9 mouse cellular contexts compared by ENCODE assay signal in the genomic region with DNA sequence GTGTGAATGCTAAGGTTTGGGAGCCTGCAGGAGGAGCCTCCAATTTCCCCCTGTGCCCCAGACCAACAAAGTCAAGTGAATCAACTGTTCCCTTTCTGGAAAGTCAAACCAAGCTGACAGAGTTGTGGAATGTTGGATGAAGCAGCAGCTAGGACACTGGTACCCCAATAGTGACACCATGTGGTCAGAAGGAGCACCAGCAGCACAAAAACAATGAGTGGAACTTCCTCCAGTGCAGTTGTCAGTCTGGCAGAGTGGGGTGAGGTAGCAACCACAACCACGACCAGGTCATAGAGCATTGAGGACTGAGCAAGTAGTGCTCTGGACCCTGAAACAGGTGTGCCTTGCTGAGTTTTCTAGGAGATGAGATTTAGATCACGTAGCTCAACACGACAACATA. TPM values are rescaled to one million over a fixed set of nuclear protein-coding genes. Genes with fewer than 3 reads are reported as not detected.
DNase-seq lines count a peak whose midpoint lies in the region; ATAC-seq and TF ChIP-seq lines count a peak whose summit lies in the region.
"Had no signal": no experiment of that assay in that cellular context is flagged by ENCODE, and none has a peak within 500 bp of the region (broad histone marks: within the 10 kb centered on the region; RNA-seq: fewer than 3 reads in every experiment).

No protein-coding gene starts in this region.

- H3K9ac ChIP-seq in MEL (ENCODE audit: control insufficient read depth, low read depth, low read length, poor library complexity, severe bottlenecking) = no peak overlapping the region
- H3K9ac ChIP-seq in lung, embryonic 16.5 days (ENCODE audit: low read length) = no peak overlapping the region
- H3K9ac ChIP-seq: midbrain, embryonic 12.5 days had no signal

- H3K27me3 ChIP-seq in MEL (ENCODE audit: control insufficient read depth in 1 of 2, insufficient read depth in 2 of 2, low read length in 2 of 2) = no peaks in the 10 kb centered on the region; a peak in 2 of 4 replicates
- no peaks in the 10 kb centered on the region for H3K27me3 ChIP-seq in lung, embryonic 16.5 days (ENCODE audit: control insufficient read depth, insufficient read depth, low read depth, low read length)

- no peaks in the 10 kb centered on the region for H3K9me3 ChIP-seq in MEL (replicated peaks; ENCODE audit: insufficient read depth, low read length)
- H3K9me3 ChIP-seq in lung, embryonic 16.5 days (ENCODE audit: control insufficient read depth, low read length) = no peaks in the 10 kb centered on the region
- H3K9me3 ChIP-seq: midbrain, embryonic 12.5 days had no signal

- ATAC-seq in granulocyte monocyte progenitor cell, adult 5-6 weeks (replicated peaks; ENCODE audit: poor library complexity, severe bottlenecking) = peak; percentile 86
- peak; percentile 19; the same call in 1 of the 2 replicates for ATAC-seq in lung, embryonic 16.5 days (ENCODE audit: low read depth)

- TF ChIP-seq CTCF in MEL (IDR thresholded peaks at IDR 0.05 in 2 of 3, conservative IDR thresholded peaks at IDR 0.05 in 1 of 3; ENCODE audit: control insufficient read depth in 1 of 3, insufficient read depth in 1 of 3, low read depth in 2 of 3, low read length in 3 of 3, poor library complexity in 1 of 3, severe bottlenecking in 1 of 3) = peak; percentile 66 to 80 (median 77)

- no peaks in the 10 kb centered on the region for H3K4me1 ChIP-seq in MEL (ENCODE audit: control insufficient read depth in 1 of 2, insufficient read depth in 2 of 2, low read length in 2 of 2)
- H3K4me1 ChIP-seq in lung, embryonic 16.5 days (replicated peaks; ENCODE audit: control insufficient read depth, insufficient read depth, low read length) = peaks cover 18% of the 10 kb centered on the region

- no peak for TF ChIP-seq EP300 in MEL (IDR thresholded peaks at IDR 0.05; ENCODE audit: low read depth in 1 of 2, low read length in 2 of 2)

- H3K79me2 ChIP-seq in MEL (ENCODE audit: control insufficient read depth, insufficient read depth, low read length, poor library complexity) = no peaks in the 10 kb centered on the region

- peak; percentile 72 for TF ChIP-seq RAD21 in MEL (IDR thresholded peaks at IDR 0.05; ENCODE audit: low read depth, low read length)

- no peaks in the 10 kb centered on the region for H3K36me3 ChIP-seq in MEL (ENCODE audit: control insufficient read depth in 1 of 2, insufficient read depth in 2 of 2, low read length in 2 of 2)
- H3K36me3 ChIP-seq in lung, embryonic 16.5 days (ENCODE audit: control insufficient read depth, insufficient read depth, low read length) = no peaks in the 10 kb centered on the region
- H3K36me3 ChIP-seq: midbrain, embryonic 12.5 days had no signal

- H3K4me2 ChIP-seq in lung, embryonic 16.5 days (ENCODE audit: low read depth, low read length) = no peak overlapping the region
- H3K4me2 ChIP-seq: midbrain, embryonic 12.5 days had no signal

- 61% methylated on average over 3 of the region's 3 CpGs for WGBS in lung, embryonic 16.5 days

- peak; percentile 73 for DNase-seq in layer of hippocampus, adult 11-12 months (ENCODE audit: low spot score)
- no peak for DNase-seq in layer of hippocampus, adult 9-11 months
- DNase-seq in MEL (ENCODE audit: low read depth, low spot score) = peak; percentile 57
- peak; percentile 25 for DNase-seq in cerebellum, adult 9-11 months
- peak; percentile 67 for DNase-seq in kidney, postnatal 10 days
- peak; percentile 44 for DNase-seq in testis, postnatal 10 days (ENCODE audit: low spot score)

- H3K27ac ChIP-seq in MEL (ENCODE audit: control insufficient read depth, low read depth, low read length) = no peak overlapping the region
- H3K27ac ChIP-seq in lung, embryonic 16.5 days (ENCODE audit: low read length) = no peak overlapping the region
- H3K27ac ChIP-seq: midbrain, embryonic 12.5 days had no signal

- no peak overlapping the region for H3K4me3 ChIP-seq in MEL (ENCODE audit: control insufficient read depth in 1 of 2, insufficient read depth in 1 of 2, low read depth in 2 of 2, low read length in 2 of 2)
- no peak overlapping the region for H3K4me3 ChIP-seq in lung, embryonic 16.5 days (ENCODE audit: low read length)
- H3K4me3 ChIP-seq: midbrain, embryonic 12.5 days had no signal

- no peak for TF ChIP-seq POLR2A in MEL (IDR thresholded peaks at IDR 0.05; ENCODE audit: control insufficient read depth in 1 of 2, insufficient read depth in 1 of 2, low read depth in 1 of 2, low read length in 2 of 2, poor library complexity in 1 of 2)

TF ChIP-seq in MEL, 35 proteins besides CTCF, POLR2A, EP300 and RAD21:
- no peak for TF ChIP-seq USF1 (IDR thresholded peaks at IDR 0.05; ENCODE audit: low read depth, low read length)
- no peak for TF ChIP-seq POLR2AphosphoS5 (IDR thresholded peaks at IDR 0.05; ENCODE audit: borderline replicate concordance, low read depth, low read length)
- no peak for TF ChIP-seq GABPA (IDR thresholded peaks at IDR 0.05; ENCODE audit: low read depth, low read length)
- no peak for TF ChIP-seq MYC (IDR thresholded peaks at IDR 0.05; ENCODE audit: low read depth, low read length)
- TF ChIP-seq TAL1 (IDR thresholded peaks at IDR 0.05; ENCODE audit: low read length) = no peak
- no peak for TF ChIP-seq ZMIZ1 (IDR thresholded peaks at IDR 0.05; ENCODE audit: low read depth, low read length)
- no peak for TF ChIP-seq TBP (IDR thresholded peaks at IDR 0.05; ENCODE audit: low read depth, low read length)
- no peak for TF ChIP-seq MYB (IDR thresholded peaks at IDR 0.05; ENCODE audit: low read depth, low read length)
- no peak for TF ChIP-seq ETS1 (IDR thresholded peaks at IDR 0.05; ENCODE audit: low read depth, low read length)
- TF ChIP-seq MAFK (IDR thresholded peaks at IDR 0.05; ENCODE audit: borderline replicate concordance, low read depth, low read length) = no peak
- TF ChIP-seq BHLHE40 (IDR thresholded peaks at IDR 0.05; ENCODE audit: borderline replicate concordance, low read depth, low read length) = no peak
- TF ChIP-seq ZC3H11A (IDR thresholded peaks at IDR 0.05; ENCODE audit: low read depth, low read length) = peak; percentile 49
- no peak for TF ChIP-seq MAZ (IDR thresholded peaks at IDR 0.05; ENCODE audit: low read depth, low read length)
- peak; percentile 77 for TF ChIP-seq SMC3 (IDR thresholded peaks at IDR 0.05; ENCODE audit: low read depth, low read length)
- TF ChIP-seq HCFC1 (IDR thresholded peaks at IDR 0.05; ENCODE audit: low read depth, low read length) = no peak
- no peak for TF ChIP-seq USF2 (IDR thresholded peaks at IDR 0.05; ENCODE audit: borderline replicate concordance in 1 of 2, insufficient read depth in 1 of 2, low read depth in 1 of 2, low read length in 2 of 2)

RNA-seq across cellular contexts. Expression of gene Cavin3, which starts 4.3 kb away (rescaled TPM):
- not detected in 2 replicates for total RNA-seq in MEL (2012; rRNA removed)
- not detected for polyA plus RNA-seq in MEL (2012; ENCODE audit: insufficient read depth in 1 of 2, insufficient read length in 2 of 2, low read depth in 1 of 2, low replicate concordance in 2 of 2, missing spikeins in 1 of 2)
- total RNA-seq in granulocyte monocyte progenitor cell, adult 5-6 weeks (2014; fragmentation: Nextera tagmentation) = not detected in 2 replicates
- 0.05 and 1.1 TPM in 2 replicates for total RNA-seq in granulocyte monocyte progenitor cell, adult 5-6 weeks (2017)
- polyA plus RNA-seq in lung, embryonic 16.5 days (2015; fragmentation: Nextera tagmentation; extraction: Ambion mirVana) = 90.2 and 97.1 TPM in 2 replicates

RNA-seq across cellular contexts. Expression of gene Cckbr, which starts 52.3 kb away (rescaled TPM):
- total RNA-seq in MEL (2012; rRNA removed) = not detected in 2 replicates
- polyA plus RNA-seq in MEL (2012; ENCODE audit: insufficient read depth in 1 of 2, insufficient read length in 2 of 2, low read depth in 1 of 2, low replicate concordance in 2 of 2, missing spikeins in 1 of 2) = not detected
- total RNA-seq in granulocyte monocyte progenitor cell, adult 5-6 weeks (2014; fragmentation: Nextera tagmentation) = not detected in 2 replicates
- not detected in 2 replicates for total RNA-seq in granulocyte monocyte progenitor cell, adult 5-6 weeks (2017)
- 0.26 and 0.60 TPM in 2 replicates for polyA plus RNA-seq in lung, embryonic 16.5 days (2015; fragmentation: Nextera tagmentation; extraction: Ambion mirVana)
